Mouse (Mus musculus): Measurements from ENCODE around the gene Hpd.

DNA sequence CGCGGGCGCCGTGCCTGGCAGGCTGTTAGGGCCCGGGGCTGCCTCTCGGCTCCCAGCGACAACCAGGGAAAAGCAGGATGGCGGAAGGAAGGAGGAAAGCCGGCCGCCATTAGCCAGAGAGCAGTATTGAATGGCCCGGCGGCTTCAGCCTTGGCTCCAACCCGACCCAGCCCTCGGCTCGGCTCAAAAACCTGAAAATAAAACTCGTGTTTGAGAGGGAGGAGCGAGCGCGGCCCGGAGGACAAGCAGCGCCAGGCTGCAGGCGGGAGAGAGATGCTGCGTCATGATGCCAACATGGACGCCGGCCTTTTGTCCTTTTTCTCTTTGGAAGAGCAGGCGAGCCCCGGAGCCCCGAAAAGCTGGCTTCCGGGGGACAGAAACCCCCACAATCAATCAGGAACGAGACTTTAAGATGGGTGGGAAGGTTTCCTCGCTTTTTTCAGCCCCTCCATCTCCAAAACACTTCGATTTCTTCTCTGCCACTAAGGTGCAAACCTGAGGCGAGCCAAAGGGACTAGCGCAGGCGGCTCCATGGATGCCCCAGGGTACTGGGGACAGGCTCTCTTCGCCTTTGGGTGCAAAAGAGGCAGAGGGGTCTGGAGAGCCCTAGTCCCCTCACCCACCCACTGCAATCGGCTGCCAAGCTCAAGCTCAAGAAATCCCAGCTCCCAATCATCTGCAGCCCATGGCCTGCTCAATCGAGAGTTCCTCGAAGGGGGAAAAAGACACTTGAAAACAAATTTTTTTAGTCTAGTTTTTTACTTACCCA, 43.4 kb downstream of the Hpd start:
- TF ChIP-seq EP300 (IDR thresholded peaks at IDR 0.05; ENCODE audit: low read depth) (peak; percentile 42), CTCF (IDR thresholded peaks at IDR 0.05; ENCODE audit: low read depth) (no peak)

Measured in liver, embryonic 14.5 days (tissue).